Mouse (Mus musculus) CD4-positive naive resting alpha-beta T cell, adult 57 days (primary cell): ENCODE measurements around the gene Olfr1106. TPM values are rescaled to one million over a fixed set of nuclear protein-coding genes. Genes with fewer than 3 reads are reported as not detected.

Source experiments
- total RNA-seq: library from RNA; stranded (reverse); gene quantifications from one replicate; pipeline ENCODE4 v1.2.4, GENCODE M21; 2023

Gene Olfr1106
- total RNA-seq: not detected

DNA sequence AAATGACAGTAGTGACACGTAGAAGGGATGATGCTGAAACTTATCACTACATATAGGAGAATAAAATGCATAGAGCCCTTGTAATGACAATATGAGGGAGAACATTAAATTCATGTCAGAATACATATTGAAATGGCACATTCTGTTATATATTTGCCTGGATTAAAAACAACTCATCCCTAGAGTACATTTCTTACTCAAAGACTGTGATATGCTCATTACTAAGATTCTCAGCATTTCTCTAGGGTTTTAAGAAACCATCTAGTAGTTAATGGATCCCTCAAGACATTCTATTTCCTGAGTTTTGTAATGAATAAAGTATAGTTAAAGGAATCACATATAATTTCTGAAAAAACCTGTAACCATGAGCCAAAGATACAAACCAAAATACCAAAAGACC lies at the start of gene Olfr1106:
TSS of gene Olfr1106 (minus strand) at position 101 of the 400 bp plus-strand sequence.

GRCm38 (mm10) chr2:87095908-87096307 lies 43.8 kb upstream of the Olfr1106 start, which contains the start of gene Olfr1109:
Gene Olfr1109, minus strand, starts transcription at chr2:87096008.

GRCm38 (mm10) chr2:87075717-87076116 lies 23.6 kb upstream of the Olfr1106 start, which contains the start of gene Olfr1107:
Gene Olfr1107, minus strand, starts transcription at chr2:87075817.

DNA sequence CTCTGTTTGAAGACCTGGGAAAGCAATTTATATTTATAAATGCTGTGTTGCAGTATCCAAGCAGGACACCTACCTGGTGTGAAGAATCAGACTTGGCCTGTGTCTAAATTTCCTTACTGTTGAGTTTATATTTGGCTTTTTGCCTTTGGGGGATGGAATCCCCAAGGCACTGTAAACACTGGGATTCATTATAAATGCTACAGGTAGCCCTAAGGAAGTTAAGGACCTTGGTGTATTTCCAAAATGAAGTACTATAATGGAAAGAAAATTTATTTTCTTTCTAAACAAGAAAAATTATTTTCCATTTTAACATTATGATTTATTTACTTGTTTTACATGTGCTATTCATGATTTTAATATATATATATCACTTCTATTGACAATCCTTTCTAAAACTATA lies 15.6 kb downstream of the Olfr1106 start, which contains the start of gene Olfr1105:
TSS of gene Olfr1105 (minus strand) at position 101 of the 400 bp plus-strand sequence.

DNA sequence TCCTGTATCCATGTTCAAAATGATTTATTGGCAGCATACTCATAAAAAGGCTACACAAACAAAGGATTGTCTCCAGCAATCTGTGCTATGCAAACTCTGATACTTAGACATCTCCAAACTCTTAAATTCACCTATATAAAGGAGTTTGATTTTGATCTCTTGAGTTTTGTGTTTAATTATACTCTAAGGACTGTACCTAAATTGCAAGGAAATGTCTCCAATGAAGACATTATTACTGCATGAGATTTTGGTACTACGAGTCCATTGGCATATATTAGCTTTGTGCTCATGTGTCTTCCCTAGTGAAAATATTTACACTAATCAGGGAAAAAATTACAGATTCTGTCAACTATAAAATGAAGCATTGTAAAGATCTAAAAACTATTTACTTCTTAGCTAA lies 25.1 kb downstream of the Olfr1106 start, which contains the start of gene Olfr1104:
TSS of gene Olfr1104 (minus strand) at position 101 of the 400 bp plus-strand sequence.

DNA sequence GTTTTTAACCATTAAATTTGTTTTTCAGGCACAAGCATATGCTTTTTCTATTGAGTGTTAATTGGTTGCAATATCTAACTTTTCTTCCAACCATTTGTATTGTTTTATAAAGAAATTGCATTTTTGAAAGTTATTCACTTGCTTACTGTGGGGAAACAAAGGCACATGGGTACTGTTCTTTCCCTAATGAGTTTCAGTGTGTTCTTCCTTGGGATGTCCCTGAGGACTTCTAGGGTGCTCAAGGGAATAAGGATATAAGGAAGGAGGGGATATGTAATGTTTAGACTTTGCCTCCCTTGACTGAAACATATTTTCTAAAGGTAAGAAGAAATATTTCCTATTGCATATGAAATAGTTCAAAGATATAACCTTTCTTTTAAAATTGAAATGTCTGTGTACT lies 54.0 kb downstream of the Olfr1106 start, which contains the start of gene Olfr1102:
TSS of gene Olfr1102 (plus strand) at position 301 of the 400 bp plus-strand sequence.

Other genes with a start within 250 kb of the Olfr1106 start
- not detected for gene Olfr141, start 242.3 kb downstream of the Olfr1106 start, total RNA-seq
- not detected for gene Olfr1094, start 227.6 kb downstream of the Olfr1106 start, total RNA-seq
- not detected for gene Olfr1095, start 200.6 kb downstream of the Olfr1106 start, total RNA-seq
- gene Gm13723, start 177.5 kb downstream of the Olfr1106 start, total RNA-seq: not detected
- not detected for gene Olfr1097, start 160.1 kb downstream of the Olfr1106 start, total RNA-seq
- not detected for gene Olfr1098, start 127.7 kb downstream of the Olfr1106 start, total RNA-seq
- gene Olfr1099, start 91.6 kb downstream of the Olfr1106 start, total RNA-seq: not detected
- gene Olfr1100, start 72.3 kb downstream of the Olfr1106 start, total RNA-seq: not detected
- gene Olfr1101, start 61.1 kb downstream of the Olfr1106 start, total RNA-seq: not detected
- not detected for gene Olfr1102, start 53.9 kb downstream of the Olfr1106 start, total RNA-seq
- gene Olfr1104, start 25.2 kb downstream of the Olfr1106 start, total RNA-seq: not detected
- not detected for gene Olfr1105, start 15.7 kb downstream of the Olfr1106 start, total RNA-seq
- gene Olfr1107, start 23.5 kb upstream of the Olfr1106 start, total RNA-seq: not detected
- not detected for gene Olfr1109, start 43.7 kb upstream of the Olfr1106 start, total RNA-seq
- gene Olfr259, start 62.3 kb upstream of the Olfr1106 start, total RNA-seq: not detected
- gene Olfr1110, start 88.0 kb upstream of the Olfr1106 start, total RNA-seq: not detected
- not detected for gene Olfr1111, start 100.4 kb upstream of the Olfr1106 start, total RNA-seq
- gene Olfr1112, start 135.5 kb upstream of the Olfr1106 start, total RNA-seq: not detected
- gene Olfr1113, start 156.7 kb upstream of the Olfr1106 start, total RNA-seq: not detected
- not detected for gene Olfr1115, start 195.7 kb upstream of the Olfr1106 start, total RNA-seq
- gene Olfr1116, start 215.3 kb upstream of the Olfr1106 start, total RNA-seq: not detected